Mouse (Mus musculus): ENCODE results near the gene Thap3. TPM values are rescaled to one million over a fixed set of nuclear protein-coding genes. Genes with fewer than 3 reads are reported as not detected.
A peak's percentile ranks its signal among the peaks of the same experiment; 100 is the strongest.
"Not testable (repeated sequence)": the region's sequence is repeated elsewhere in the genome, so short reads cannot be mapped to it uniquely, and the experiment has no call there.

Thap3 gene
- 46.4 TPM for polyA plus RNA-seq (2012; fragmentation: generic; extraction: Trizol)

- TF ChIP-seq POLR2A (IDR thresholded peaks at IDR 0.05; ENCODE audit: insufficient read length, low read depth) = peak; percentile 60
- TF ChIP-seq MYOD1 (IDR thresholded peaks at IDR 0.05; ENCODE audit: control insufficient read depth in 1 of 3, insufficient read length in 2 of 3, low read depth in 2 of 3) = no peak
- peak within 1 kb of the TSS; percentile 79 for H3K4me2 ChIP-seq (ENCODE audit: low read depth)
- H3K27me3 ChIP-seq (ENCODE audit: control insufficient read depth, insufficient read depth, insufficient read length) = no peaks in the 10 kb centered on the region
These were observed at the start of gene Thap3 for GRCm38 (mm10) chr4:151988342-151989109. Gene Thap3, minus strand, starts transcription at chr4:151988997.

GRCm38 (mm10) chr4:152038225-152038984 is 49.6 kb upstream of the Thap3 start, which contains the start of gene Tas1r1:
Gene Tas1r1, minus strand, starts transcription at chr4:152038568.
- peaks cover 37% of the 10 kb centered on the region for H3K79me2 ChIP-seq (ENCODE audit: control insufficient read depth, insufficient read depth)
- H3K27me3 ChIP-seq (ENCODE audit: control insufficient read depth, insufficient read depth, insufficient read length) = no peaks in the 10 kb centered on the region
- peak within 1 kb of the TSS; percentile 68 for H3K4me3 ChIP-seq
- H3ac ChIP-seq (ENCODE audit: control insufficient read depth, insufficient read length) = peak within 1 kb of the TSS; percentile 91
- TF ChIP-seq USF1 (IDR thresholded peaks at IDR 0.05; ENCODE audit: low read depth) = no peak
- peak; percentile 54 for TF ChIP-seq SRF (IDR thresholded peaks at IDR 0.05; ENCODE audit: control insufficient read depth, insufficient read length, low read depth)
- peak; percentile 95 to 100 (median 100) for TF ChIP-seq MYOD1 (IDR thresholded peaks at IDR 0.05; ENCODE audit: control insufficient read depth in 1 of 3, insufficient read length in 2 of 3, low read depth in 2 of 3)
- peak; percentile 90 for TF ChIP-seq TCF12 (IDR thresholded peaks at IDR 0.05; ENCODE audit: insufficient read depth, poor library complexity, severe bottlenecking)
- peak; percentile 92 to 99 (median 99) for TF ChIP-seq MYOG (IDR thresholded peaks at IDR 0.05; ENCODE audit: control insufficient read depth in 1 of 3, insufficient read depth in 1 of 3, insufficient read length in 2 of 3, low read depth in 2 of 3)
- peak; percentile 96 for TF ChIP-seq TCF3 (IDR thresholded peaks at IDR 0.05; ENCODE audit: insufficient read length, low read depth)
- peak within 1 kb of the TSS; percentile 85 for H3K4me2 ChIP-seq (ENCODE audit: low read depth)
- H3K36me3 ChIP-seq (ENCODE audit: control insufficient read depth, insufficient read depth) = peaks cover 8% of the 10 kb centered on the region

More at GRCm38 (mm10) chr4:151988342-151989109, at the start of gene Thap3:
- Histone ChIP-seq H3K4me3 (peak within 1 kb of the TSS; percentile 69), H3K36me3 (ENCODE audit: control insufficient read depth, insufficient read depth) (peaks cover 5% of the 10 kb centered on the region), H3ac (ENCODE audit: control insufficient read depth, insufficient read length) (peak within 1 kb of the TSS; percentile 86), H3K79me2 (ENCODE audit: control insufficient read depth, insufficient read depth) (peaks cover 17% of the 10 kb centered on the region)

GRCm38 (mm10) chr4:152036464-152036863 is 47.7 kb upstream of the Thap3 start:
- peaks cover 20% of the 10 kb centered on the region for H3K79me2 ChIP-seq (ENCODE audit: control insufficient read depth, insufficient read depth)
- H3K36me3 ChIP-seq (ENCODE audit: control insufficient read depth, insufficient read depth); H3K27me3 ChIP-seq (ENCODE audit: control insufficient read depth, insufficient read depth, insufficient read length); H3K4me3 ChIP-seq; H3ac ChIP-seq (ENCODE audit: control insufficient read depth, insufficient read length); H3K4me2 ChIP-seq (ENCODE audit: low read depth): not testable (repeated sequence)

- H3K79me2 ChIP-seq (ENCODE audit: control insufficient read depth, insufficient read depth) = no peaks in the 10 kb centered on the region
- H3K4me2 ChIP-seq (ENCODE audit: low read depth) = no peak overlapping the region
- TF ChIP-seq MYOG (IDR thresholded peaks at IDR 0.05; ENCODE audit: control insufficient read depth in 1 of 3, insufficient read depth in 1 of 3, insufficient read length in 2 of 3, low read depth in 2 of 3) = no peak
- no peak for TF ChIP-seq SRF (IDR thresholded peaks at IDR 0.05; ENCODE audit: control insufficient read depth, insufficient read length, low read depth)
- TF ChIP-seq CEBPB (IDR thresholded peaks at IDR 0.05; ENCODE audit: insufficient read depth, poor library complexity, severe bottlenecking) = no peak
- TF ChIP-seq POLR2AphosphoS2 (IDR thresholded peaks at IDR 0.05; ENCODE audit: insufficient read length, low read depth) = no peak
- TF ChIP-seq MYOD1 (IDR thresholded peaks at IDR 0.05; ENCODE audit: control insufficient read depth in 1 of 3, insufficient read length in 2 of 3, low read depth in 2 of 3) = no peak
- no peak for TF ChIP-seq USF1 (IDR thresholded peaks at IDR 0.05; ENCODE audit: low read depth)
- no peak for TF ChIP-seq TCF3 (IDR thresholded peaks at IDR 0.05; ENCODE audit: insufficient read length, low read depth)
- H3K36me3 ChIP-seq (ENCODE audit: control insufficient read depth, insufficient read depth) = no peaks in the 10 kb centered on the region
- no peaks in the 10 kb centered on the region for H3K27me3 ChIP-seq (ENCODE audit: control insufficient read depth, insufficient read depth, insufficient read length)
- H3ac ChIP-seq (ENCODE audit: control insufficient read depth, insufficient read length) = no peak overlapping the region
- no peak overlapping the region for H3K4me3 ChIP-seq
These were observed 44.1 kb upstream of the Thap3 start for GRCm38 (mm10) chr4:152032922-152033321.

GRCm38 (mm10) chr4:152029997-152030396 is 41.2 kb upstream of the Thap3 start:
- H3K27me3 ChIP-seq (ENCODE audit: control insufficient read depth, insufficient read depth, insufficient read length) = no peaks in the 10 kb centered on the region
- H3K4me2 ChIP-seq (ENCODE audit: low read depth) = no peak overlapping the region
- H3K4me3 ChIP-seq = no peak overlapping the region
- TF ChIP-seq MYOD1 (IDR thresholded peaks at IDR 0.05; ENCODE audit: control insufficient read depth in 1 of 3, insufficient read length in 2 of 3, low read depth in 2 of 3) = no peak
- no peak overlapping the region for H3ac ChIP-seq (ENCODE audit: control insufficient read depth, insufficient read length)
- peaks cover 14% of the 10 kb centered on the region for H3K79me2 ChIP-seq (ENCODE audit: control insufficient read depth, insufficient read depth)
- no peaks in the 10 kb centered on the region for H3K36me3 ChIP-seq (ENCODE audit: control insufficient read depth, insufficient read depth)

GRCm38 (mm10) chr4:152029087-152029486 is 40.3 kb upstream of the Thap3 start:
- no peak overlapping the region for H3K4me3 ChIP-seq
- no peaks in the 10 kb centered on the region for H3K36me3 ChIP-seq (ENCODE audit: control insufficient read depth, insufficient read depth)
- H3K27me3 ChIP-seq (ENCODE audit: control insufficient read depth, insufficient read depth, insufficient read length) = no peaks in the 10 kb centered on the region
- H3K4me2 ChIP-seq (ENCODE audit: low read depth) = no peak overlapping the region
- no peak overlapping the region for H3ac ChIP-seq (ENCODE audit: control insufficient read depth, insufficient read length)
- TF ChIP-seq POLR2AphosphoS2 (IDR thresholded peaks at IDR 0.05; ENCODE audit: insufficient read length, low read depth) (no peak), MYOG (IDR thresholded peaks at IDR 0.05; ENCODE audit: control insufficient read depth in 1 of 3, insufficient read depth in 1 of 3, insufficient read length in 2 of 3, low read depth in 2 of 3) (no peak), USF1 (IDR thresholded peaks at IDR 0.05; ENCODE audit: low read depth) (no peak), POLR2A (IDR thresholded peaks at IDR 0.05; ENCODE audit: insufficient read length, low read depth) (no peak), CEBPB (IDR thresholded peaks at IDR 0.05; ENCODE audit: insufficient read depth, poor library complexity, severe bottlenecking) (no peak), E2F4 (IDR thresholded peaks at IDR 0.05; ENCODE audit: insufficient read depth) (no peak), REST (IDR thresholded peaks at IDR 0.05; ENCODE audit: insufficient read depth, insufficient read length) (no peak), TCF3 (IDR thresholded peaks at IDR 0.05; ENCODE audit: insufficient read length, low read depth) (no peak), SRF (IDR thresholded peaks at IDR 0.05; ENCODE audit: control insufficient read depth, insufficient read length, low read depth) (no peak), MAX (IDR thresholded peaks at IDR 0.05; ENCODE audit: low read depth) (no peak), TCF12 (IDR thresholded peaks at IDR 0.05; ENCODE audit: insufficient read depth, poor library complexity, severe bottlenecking) (no peak), MYOD1 (IDR thresholded peaks at IDR 0.05; ENCODE audit: control insufficient read depth in 1 of 3, insufficient read length in 2 of 3, low read depth in 2 of 3) (no peak)
- H3K79me2 ChIP-seq (ENCODE audit: control insufficient read depth, insufficient read depth) = peaks cover 20% of the 10 kb centered on the region

Data from myocyte (in vitro differentiated cells).